Mouse (Mus musculus) layer of hippocampus, adult 2 months (tissue): ENCODE results near the gene Traf1. TPM values are rescaled to one million over a fixed set of nuclear protein-coding genes. Genes with fewer than 3 reads are reported as not detected.

Experiments
- DNase-seq, 2 experiments: peaks; one replicate each; pipeline ENCODE4 v3.0.0; 2022; ENCODE audit warnings: low spot score in 2 of 2
- H3K27ac ChIP-seq: fragments of 200-600 bp; 2 replicates; pipeline ENCODE4 v1.8.1; 2022
- H3K4me3 ChIP-seq: fragments of 200-600 bp; 2 replicates; pipeline ENCODE4 v1.8.1; 2022; ENCODE audit warnings: mild to moderate bottlenecking
- CTCF ChIP-seq: fragments of 200-600 bp; conservative IDR thresholded peaks from 2 replicates; pipeline ENCODE4 v1.8.1; 2022; ENCODE audit warnings: antibody characterized with exemption, mild to moderate bottlenecking, moderate library complexity
- total RNA-seq, 2 experiments: library from RNA; stranded (reverse); gene quantifications; 2 replicates each; pipeline ENCODE4 v1.2.3; 2021

The Traf1 gene
- total RNA-seq, 2 experiments from 2014 or later, result 3.5 to 3.8 TPM

DNA sequence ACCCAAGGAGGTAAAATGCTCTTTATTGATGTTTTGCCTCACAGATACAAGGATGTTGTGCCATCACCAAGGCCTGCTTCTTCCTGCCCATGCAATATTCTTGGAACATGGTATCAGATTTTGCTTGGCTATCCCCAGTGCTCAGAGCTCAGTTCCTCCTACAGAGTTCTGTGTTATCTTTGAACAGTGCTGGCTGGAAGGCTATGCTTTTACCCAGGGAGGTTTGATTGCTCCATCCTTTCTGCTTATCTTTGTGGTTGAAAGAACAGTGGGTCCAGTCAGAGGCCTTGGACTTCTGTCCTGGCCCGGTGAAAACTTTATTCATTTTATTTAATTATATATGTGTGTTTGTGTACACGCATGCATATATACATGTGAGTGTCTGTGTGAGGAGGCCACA is 16.7 kb upstream of the Traf1 start:
- Histone ChIP-seq H3K4me3 (no peak overlapping the region), H3K27ac (no peak overlapping the region)
- DNase-seq, result no peak
- TF ChIP-seq CTCF, result no peak

DNA sequence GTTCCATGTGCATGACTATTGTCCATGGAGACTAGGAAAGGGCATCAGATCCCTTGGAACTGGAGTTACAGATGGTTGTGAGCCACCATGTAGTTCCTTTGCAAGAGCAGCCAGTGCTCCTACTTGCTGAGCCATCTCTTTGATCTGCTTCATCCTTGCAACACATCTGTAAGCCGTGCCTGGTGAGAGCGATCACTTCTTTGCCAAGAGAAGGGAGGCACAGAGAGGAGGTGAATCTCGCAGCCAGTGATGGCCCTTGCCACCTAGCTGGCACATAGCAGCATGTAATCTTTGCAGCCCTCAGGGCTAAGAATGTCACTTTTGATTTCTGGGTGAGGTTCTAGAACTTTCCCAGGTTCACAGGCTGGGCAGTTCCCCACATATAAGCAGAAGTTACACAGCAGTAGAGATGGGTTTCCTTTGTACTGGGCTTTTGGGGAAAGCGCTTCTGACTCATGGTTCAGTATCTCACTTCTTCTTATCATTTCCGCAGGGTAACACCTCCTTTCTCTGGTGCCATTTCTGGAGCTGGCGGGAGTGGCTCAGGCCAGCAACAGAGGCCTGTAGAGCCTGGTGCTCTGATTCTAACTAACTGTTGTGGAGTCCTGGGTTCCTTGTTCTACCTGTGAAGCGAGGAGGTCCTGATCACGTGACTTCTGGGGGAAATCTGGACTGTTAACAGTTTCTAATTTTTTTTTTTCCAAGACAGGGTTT is 15.5 kb upstream of the Traf1 start:
- no peak for TF ChIP-seq CTCF
- no peak overlapping the region for H3K27ac ChIP-seq
- H3K4me3 ChIP-seq, result no peak overlapping the region
- DNase-seq, result no peak

DNA sequence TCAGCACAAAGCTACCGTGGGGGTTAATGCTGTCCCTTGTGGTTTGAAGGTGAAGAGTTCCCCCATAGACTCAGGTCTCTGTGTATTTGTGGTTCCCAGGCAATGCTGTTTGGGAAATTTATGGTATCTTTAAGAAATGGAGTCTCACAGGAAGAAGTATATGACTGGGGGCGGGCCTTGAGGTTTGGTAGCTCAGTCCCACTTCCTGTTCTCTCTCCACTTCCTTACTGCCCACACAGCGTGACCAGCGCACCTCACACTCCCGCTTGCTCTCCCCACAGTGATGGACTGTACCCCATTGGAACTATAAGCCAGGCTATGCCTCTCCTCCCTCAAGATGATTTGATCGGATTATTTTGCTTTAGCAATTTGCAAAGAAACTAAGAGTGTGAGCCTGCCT is 14.9 kb upstream of the Traf1 start:
- no peak for TF ChIP-seq CTCF
- no peak overlapping the region for H3K27ac ChIP-seq
- DNase-seq, result no peak
- H3K4me3 ChIP-seq, result no peak overlapping the region

GRCm38 (mm10) chr2:34973087-34973486 is 11.5 kb upstream of the Traf1 start:
- TF ChIP-seq CTCF, result no peak
- Histone ChIP-seq H3K4me3 (no peak overlapping the region), H3K27ac (no peak overlapping the region)
- no peak for DNase-seq

GRCm38 (mm10) chr2:34971080-34971888 is 9.7 kb upstream of the Traf1 start:
- TF ChIP-seq CTCF, result no peak
- DNase-seq, result no peak
- Histone ChIP-seq H3K4me3 (no peak overlapping the region), H3K27ac (no peak overlapping the region)

- TF ChIP-seq CTCF, result peak; percentile 82
- Histone ChIP-seq H3K4me3 (no peak overlapping the region), H3K27ac (no peak overlapping the region)
- DNase-seq, result peak in 1 of 2 experiments; percentile 59
These were observed 8.6 kb upstream of the Traf1 start for GRCm38 (mm10) chr2:34970092-34970750.

DNA sequence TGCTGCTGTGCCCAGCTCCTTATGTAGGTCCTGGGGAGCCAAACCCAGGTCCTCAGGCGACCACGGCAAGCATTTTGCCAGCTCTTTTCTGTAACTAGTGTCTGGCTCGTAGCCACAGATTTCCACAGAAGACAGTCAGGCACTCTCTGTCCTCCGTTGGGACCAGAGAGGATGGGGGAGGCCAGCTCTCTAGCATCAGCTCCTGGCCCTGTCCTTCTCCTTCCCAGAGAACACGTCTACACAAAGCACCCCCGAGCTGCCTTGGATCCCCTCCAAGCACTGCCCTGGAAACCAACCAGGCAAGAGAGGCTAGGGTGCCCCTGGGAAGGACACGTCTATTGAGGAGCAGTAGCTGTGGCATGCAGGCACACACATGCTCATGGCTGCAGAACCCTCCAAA is 7.6 kb upstream of the Traf1 start:
- Histone ChIP-seq H3K27ac (no peak overlapping the region), H3K4me3 (no peak overlapping the region)
- DNase-seq, result no peak
- no peak for TF ChIP-seq CTCF

DNA sequence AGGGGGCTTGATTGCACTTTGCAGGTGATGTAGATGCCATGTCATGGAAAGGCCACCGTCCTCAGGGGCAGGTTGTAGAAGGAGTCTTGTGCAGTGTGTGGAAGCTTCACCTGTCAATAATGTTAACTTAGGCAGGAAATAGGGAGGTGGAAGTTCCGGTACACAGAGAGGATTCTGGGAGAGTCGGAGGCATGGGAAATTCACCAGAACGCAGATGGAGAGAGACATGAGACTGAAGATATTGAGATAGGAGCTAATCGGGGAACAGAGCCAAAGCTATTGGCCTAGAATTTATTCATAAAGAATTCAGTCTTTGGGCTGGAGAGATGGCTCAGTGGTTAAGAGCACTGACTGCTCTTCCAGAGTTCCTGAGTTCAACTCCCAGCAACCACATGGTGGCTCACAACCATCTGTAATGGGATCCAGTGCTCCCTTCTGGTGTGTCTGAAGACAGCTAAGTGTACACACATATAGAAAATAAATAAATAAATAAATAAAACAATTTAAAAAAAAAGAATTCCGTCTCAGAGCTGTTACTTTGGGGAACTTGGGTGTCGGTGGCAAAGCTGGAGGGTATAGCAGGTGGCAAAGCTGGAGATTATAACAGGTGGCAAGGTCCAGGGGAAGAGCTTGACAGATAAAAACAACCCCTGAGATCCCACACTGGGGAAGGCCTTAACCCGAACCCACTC is 4.8 kb upstream of the Traf1 start:
- Histone ChIP-seq H3K4me3 (no peak overlapping the region), H3K27ac (no peak overlapping the region)
- no peak for DNase-seq
- no peak for TF ChIP-seq CTCF

DNA sequence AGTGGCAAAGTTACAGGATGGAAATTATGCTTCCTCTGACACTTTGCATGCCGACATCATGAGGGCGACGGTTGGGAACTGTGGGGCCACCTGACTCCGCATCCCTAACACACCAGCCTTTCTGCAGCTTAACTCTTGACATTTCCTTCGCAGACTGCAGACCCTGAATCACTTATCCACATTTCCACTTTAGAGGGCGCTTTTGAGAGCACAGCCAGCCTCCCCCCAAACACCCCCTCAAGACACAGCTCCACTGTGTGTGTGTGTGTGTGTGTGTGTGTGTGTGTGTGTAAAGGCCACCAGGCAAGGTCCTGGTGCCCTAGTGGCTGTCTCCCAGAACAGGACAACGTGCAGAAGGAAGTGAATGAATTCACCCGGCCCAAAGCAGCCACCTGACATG is 4.2 kb upstream of the Traf1 start:
- H3K4me3 ChIP-seq, result no peak overlapping the region
- TF ChIP-seq CTCF, result no peak
- H3K27ac ChIP-seq, result no peak overlapping the region
- no peak for DNase-seq

GRCm38 (mm10) chr2:34965293-34965692 is 3.7 kb upstream of the Traf1 start:
- no peak for DNase-seq
- H3K4me3 ChIP-seq, result no peak overlapping the region
- H3K27ac ChIP-seq, result no peak overlapping the region
- no peak for TF ChIP-seq CTCF

GRCm38 (mm10) chr2:34964651-34965050 is 3.1 kb upstream of the Traf1 start:
- TF ChIP-seq CTCF, result no peak
- no peak overlapping the region for H3K4me3 ChIP-seq
- H3K27ac ChIP-seq, result no peak overlapping the region
- DNase-seq, result no peak

GRCm38 (mm10) chr2:34964230-34964629 is 2.7 kb upstream of the Traf1 start:
- Histone ChIP-seq H3K4me3 (no peak overlapping the region), H3K27ac (no peak overlapping the region)
- DNase-seq, result no peak
- no peak for TF ChIP-seq CTCF
